Mouse (Mus musculus) liver, adult 2 months (tissue): ENCODE measurements around the gene Stambpl1.

ENCODE experiments used
- CTCF ChIP-seq: fragments of 200-500 bp; IDR thresholded peaks from 2 replicates; pipeline ENCODE4 v1.5.1; 2011; ENCODE audit warnings: low read depth, low read length, control low read depth
- POLR2A ChIP-seq: fragments of 200-500 bp; IDR thresholded peaks from 2 replicates; pipeline ENCODE4 v1.6.1; 2011; ENCODE audit warnings: low read length, control low read depth; ENCODE audit not compliant: insufficient read depth; ENCODE audit errors: extremely low read depth

DNA sequence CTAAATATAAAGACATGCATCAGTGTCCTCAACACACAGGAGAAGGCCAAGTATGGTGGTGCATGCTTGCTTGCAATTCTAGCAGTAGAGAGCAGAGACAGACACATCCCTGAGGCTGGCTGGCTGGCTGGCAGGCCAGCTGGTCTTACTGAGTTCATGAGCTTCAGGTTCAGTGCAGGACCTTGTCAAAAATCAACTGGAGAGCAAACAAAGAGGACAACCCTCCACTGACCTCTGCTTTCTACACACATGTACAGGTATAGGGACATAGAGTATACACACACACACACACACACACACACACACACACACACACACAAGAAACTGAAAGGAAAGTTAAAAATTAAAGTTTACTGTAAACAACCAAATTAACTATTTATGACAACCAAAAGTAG, 21.2 kb downstream of the Stambpl1 start:
- TF ChIP-seq POLR2A (no peak), CTCF (no peak)
